Mouse (Mus musculus): ENCODE measurements at regions not wholly inside any gene's neighbourhood (a gene's known extent, or its start where the extent isn't known, plus 50 kb on each side); places are given as distances from the start of the nearest gene placed in this dataset.

DNA sequence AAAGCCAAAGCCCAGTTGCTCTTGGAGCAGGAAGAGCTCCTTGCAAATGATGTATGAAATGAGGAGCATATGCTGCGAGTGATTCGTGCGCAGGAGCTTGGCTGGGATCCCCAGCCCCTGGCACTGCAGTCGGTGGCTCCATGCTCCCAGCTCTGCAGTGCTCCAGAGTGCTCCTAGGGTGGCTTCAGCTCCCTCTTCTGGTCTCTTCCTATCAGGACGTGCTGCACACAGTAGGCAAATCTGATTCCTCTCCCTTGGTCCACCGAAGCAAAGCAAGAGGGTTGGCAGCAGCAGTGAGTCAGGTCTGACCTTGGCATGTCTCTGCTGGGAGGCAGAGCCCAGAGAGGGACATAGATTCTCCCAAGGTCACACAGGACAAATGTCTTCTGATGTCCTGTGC is 130.3 kb upstream of the Zc3h12a start:
- WGBS = 58% methylated on average over 6 of the region's 6 CpGs
- Histone ChIP-seq H3K4me2 (replicated peaks) (no peak overlapping the region), H3K9ac (no peak overlapping the region), H3K4me3 (no peak overlapping the region), H3K36me3 (no peaks in the 10 kb centered on the region), H3K9me3 (no peaks in the 10 kb centered on the region), H3K27me3 (peaks cover 21% of the 10 kb centered on the region), H3K27ac (no peak overlapping the region), H3K4me1 (no peaks in the 10 kb centered on the region)
- no peak for ATAC-seq (ENCODE audit: low FRiP score, low read depth)

DNA sequence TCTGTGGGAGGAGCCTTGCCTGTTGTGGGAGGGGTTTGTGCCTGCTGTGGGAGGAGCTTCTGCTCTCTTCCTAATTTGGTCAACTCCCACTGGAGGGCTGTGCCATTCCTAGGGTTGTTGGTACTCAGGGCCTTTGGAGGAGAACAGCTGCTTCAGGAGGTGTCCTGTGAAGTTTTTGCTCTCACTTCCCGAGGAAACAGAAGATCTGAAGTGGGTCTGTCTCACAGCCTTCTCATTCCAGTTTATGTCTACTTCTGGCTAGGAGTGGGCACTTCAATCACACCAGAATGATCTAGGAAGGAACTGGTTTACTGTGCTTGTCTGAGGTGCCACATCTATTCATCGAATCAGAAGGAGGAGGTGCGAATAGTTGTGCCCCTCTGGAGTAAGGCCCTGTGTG is 125.5 kb upstream of the Zc3h12a start:
- Histone ChIP-seq H3K4me2 (replicated peaks) (no peak overlapping the region), H3K27me3 (peaks cover 11% of the 10 kb centered on the region; the same call in 1 of the 2 replicates), H3K36me3 (no peaks in the 10 kb centered on the region), H3K4me1 (no peaks in the 10 kb centered on the region), H3K9me3 (no peaks in the 10 kb centered on the region), H3K9ac (no peak overlapping the region), H3K4me3 (no peak overlapping the region), H3K27ac (no peak overlapping the region)
- ATAC-seq (ENCODE audit: low FRiP score, low read depth) = no peak
- 76% methylated on average over 3 of the region's 3 CpGs for WGBS

- Histone ChIP-seq H3K4me3 (no peak overlapping the region), H3K36me3 (no peaks in the 10 kb centered on the region), H3K27me3 (peaks cover 11% of the 10 kb centered on the region; the same call in 1 of the 2 replicates), H3K4me1 (no peaks in the 10 kb centered on the region), H3K9ac (no peak overlapping the region), H3K9me3 (no peaks in the 10 kb centered on the region), H3K4me2 (replicated peaks) (no peak overlapping the region), H3K27ac (no peak overlapping the region)
- ATAC-seq (ENCODE audit: low FRiP score, low read depth) = no peak
- 59% methylated on average over 8 of the region's 8 CpGs for WGBS
Observed at GRCm38 (mm10) chr4:125252228-125252627, 124.6 kb upstream of the Zc3h12a start.

- WGBS = 68% methylated on average over 7 of the region's 7 CpGs
- Histone ChIP-seq H3K9me3 (no peaks in the 10 kb centered on the region), H3K9ac (no peak overlapping the region), H3K4me2 (replicated peaks) (no peak overlapping the region), H3K4me3 (no peak overlapping the region), H3K27ac (no peak overlapping the region), H3K27me3 (peaks cover 32% of the 10 kb centered on the region), H3K4me1 (no peaks in the 10 kb centered on the region), H3K36me3 (no peaks in the 10 kb centered on the region)
- ATAC-seq (ENCODE audit: low FRiP score, low read depth) = no peak
Observed at GRCm38 (mm10) chr4:125249061-125249460, 121.4 kb upstream of the Zc3h12a start.

- Histone ChIP-seq H3K4me2 (replicated peaks) (no peak overlapping the region), H3K4me3 (no peak overlapping the region), H3K4me1 (no peaks in the 10 kb centered on the region), H3K9ac (no peak overlapping the region), H3K27me3 (peaks cover 40% of the 10 kb centered on the region), H3K27ac (no peak overlapping the region), H3K36me3 (no peaks in the 10 kb centered on the region), H3K9me3 (no peaks in the 10 kb centered on the region)
- ATAC-seq (ENCODE audit: low FRiP score, low read depth) = no peak
- WGBS = 13% methylated on average over 5 of the region's 5 CpGs
Observed at GRCm38 (mm10) chr4:125246171-125246570, 118.5 kb upstream of the Zc3h12a start.

DNA sequence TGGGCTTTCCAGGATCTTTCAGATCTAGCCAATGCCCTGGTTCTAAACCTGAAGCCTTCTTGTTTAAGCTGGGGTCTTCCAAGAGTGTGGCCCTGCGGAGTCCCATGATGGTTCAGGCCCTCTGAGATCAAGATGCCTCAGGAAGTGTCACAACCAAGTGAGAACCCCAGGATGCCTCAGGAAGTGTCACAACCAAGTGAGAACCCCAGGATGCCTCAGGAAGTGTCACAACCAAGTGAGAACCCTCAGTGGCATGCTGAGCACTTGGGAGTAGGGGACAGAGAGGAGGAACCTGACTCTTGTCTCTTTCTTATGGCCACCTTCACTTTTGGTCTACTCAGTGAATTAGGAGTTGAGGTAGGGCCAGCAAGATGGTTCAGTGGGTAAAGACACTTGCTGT is 114.9 kb upstream of the Zc3h12a start:
- Histone ChIP-seq H3K27me3 (peaks cover 62% of the 10 kb centered on the region), H3K36me3 (no peaks in the 10 kb centered on the region), H3K9me3 (no peaks in the 10 kb centered on the region), H3K4me1 (no peaks in the 10 kb centered on the region), H3K9ac (no peak overlapping the region), H3K4me2 (replicated peaks) (no peak overlapping the region), H3K27ac (no peak overlapping the region), H3K4me3 (no peak overlapping the region)
- 42% methylated on average over 1 of the region's 1 CpGs for WGBS
- ATAC-seq (ENCODE audit: low FRiP score, low read depth) = no peak

DNA sequence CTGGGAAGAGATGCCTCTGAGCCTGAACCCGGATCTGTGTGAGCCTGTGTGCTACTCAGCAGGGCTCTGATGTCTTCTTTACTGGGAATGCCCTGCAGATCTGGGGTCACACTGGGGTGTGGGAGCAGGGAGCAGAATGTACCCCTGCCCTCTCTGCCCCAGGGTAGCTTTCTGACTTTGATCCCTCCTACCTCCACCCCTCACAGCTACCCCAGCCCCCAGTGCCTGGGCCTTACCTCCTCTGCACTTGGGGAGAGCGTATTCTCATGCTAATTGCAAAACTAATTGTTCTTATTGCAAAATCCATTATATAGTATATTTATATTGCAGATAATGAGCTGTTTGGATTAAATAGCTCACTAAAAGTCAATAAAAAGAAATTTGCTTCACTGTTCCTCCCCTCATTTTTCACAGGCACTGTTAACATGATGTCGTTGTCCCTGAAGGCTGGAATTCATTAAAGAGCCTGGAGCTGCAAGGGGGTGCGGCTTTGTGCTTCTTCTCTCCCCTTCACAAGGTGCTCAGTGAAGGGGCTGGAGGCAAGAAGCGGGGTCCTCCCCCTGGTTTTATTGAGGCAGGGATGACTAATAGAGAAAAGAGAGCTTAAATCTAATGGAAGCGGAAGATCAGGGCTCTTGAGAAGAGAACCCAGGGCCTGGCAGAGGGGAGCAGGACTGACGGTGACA is 114.1 kb upstream of the Zc3h12a start:
- Histone ChIP-seq H3K4me1 (no peaks in the 10 kb centered on the region), H3K27me3 (peaks cover 62% of the 10 kb centered on the region), H3K4me2 (replicated peaks) (no peak overlapping the region), H3K9me3 (no peaks in the 10 kb centered on the region), H3K9ac (no peak overlapping the region), H3K27ac (no peak overlapping the region), H3K36me3 (no peaks in the 10 kb centered on the region), H3K4me3 (no peak overlapping the region)
- whole genome bisulfite sequencing = 12% methylated on average over 7 of the region's 7 CpGs
- no peak for ATAC-seq (ENCODE audit: low FRiP score, low read depth)

DNA sequence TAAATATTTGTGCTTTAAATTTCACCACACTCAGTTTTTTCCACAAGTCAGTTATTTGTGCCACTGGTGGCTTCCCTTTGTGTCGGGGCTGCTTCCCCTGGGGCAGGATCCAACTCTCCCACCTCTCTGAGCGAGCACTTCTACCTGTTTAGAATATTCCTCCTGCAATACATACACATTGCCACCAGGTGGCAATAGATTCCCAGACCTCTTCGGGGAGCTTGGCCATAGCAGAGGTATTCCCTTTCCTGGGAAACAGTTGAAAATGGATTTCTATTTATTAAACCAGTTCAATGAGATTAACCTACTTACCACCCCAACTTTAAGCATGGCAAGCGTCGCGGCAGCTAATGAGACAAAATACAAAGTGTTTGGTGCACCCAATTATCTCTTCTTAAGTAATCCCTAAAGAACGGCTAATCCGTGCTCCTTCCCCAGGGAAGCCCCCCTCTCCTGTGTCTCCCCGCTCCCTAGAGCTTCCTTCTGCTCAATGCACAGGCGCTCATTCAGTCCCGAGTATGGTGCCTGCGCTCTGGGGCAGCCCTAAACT is 104.1 kb upstream of the Zc3h12a start:
- H3K4me2 ChIP-seq (replicated peaks) = no peak overlapping the region
- H3K9me3 ChIP-seq = no peaks in the 10 kb centered on the region
- H3K27me3 ChIP-seq = peaks cover 59% of the 10 kb centered on the region
- no peaks in the 10 kb centered on the region for H3K4me1 ChIP-seq
- ATAC-seq (ENCODE audit: low FRiP score, low read depth) = no peak
- no peak overlapping the region for H3K27ac ChIP-seq
- 32% methylated on average over 12 of the region's 12 CpGs for WGBS
- no peaks in the 10 kb centered on the region for H3K36me3 ChIP-seq
- H3K9ac ChIP-seq = no peak overlapping the region
- no peak overlapping the region for H3K4me3 ChIP-seq

DNA sequence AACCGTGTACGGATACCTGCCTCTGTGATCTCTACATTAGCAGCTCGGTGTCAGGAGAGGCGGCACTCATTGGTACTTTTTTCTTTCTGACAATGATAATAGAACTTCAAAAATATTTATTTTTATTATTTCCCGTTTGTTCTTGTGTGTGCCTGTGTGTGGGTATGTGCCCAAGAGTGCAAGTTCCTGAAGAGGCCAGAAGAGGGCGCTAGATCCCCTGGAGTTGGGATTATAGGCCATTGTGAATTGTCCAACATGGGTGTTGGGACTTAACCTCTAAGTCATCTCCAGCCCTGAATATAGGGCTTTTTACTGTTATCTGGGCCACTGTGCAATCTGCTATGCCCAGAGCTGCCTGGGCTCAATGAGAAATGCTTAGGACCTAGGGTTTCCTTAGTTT is 99.6 kb upstream of the Zc3h12a start:
- Histone ChIP-seq H3K27ac (no peak overlapping the region), H3K4me3 (no peak overlapping the region), H3K27me3 (peaks cover 53% of the 10 kb centered on the region), H3K36me3 (no peaks in the 10 kb centered on the region), H3K4me2 (replicated peaks) (no peak overlapping the region), H3K9ac (no peak overlapping the region), H3K4me1 (no peaks in the 10 kb centered on the region), H3K9me3 (no peaks in the 10 kb centered on the region)
- ATAC-seq (ENCODE audit: low FRiP score, low read depth) = no peak
- WGBS = 94% methylated on average over 6 of the region's 6 CpGs

DNA sequence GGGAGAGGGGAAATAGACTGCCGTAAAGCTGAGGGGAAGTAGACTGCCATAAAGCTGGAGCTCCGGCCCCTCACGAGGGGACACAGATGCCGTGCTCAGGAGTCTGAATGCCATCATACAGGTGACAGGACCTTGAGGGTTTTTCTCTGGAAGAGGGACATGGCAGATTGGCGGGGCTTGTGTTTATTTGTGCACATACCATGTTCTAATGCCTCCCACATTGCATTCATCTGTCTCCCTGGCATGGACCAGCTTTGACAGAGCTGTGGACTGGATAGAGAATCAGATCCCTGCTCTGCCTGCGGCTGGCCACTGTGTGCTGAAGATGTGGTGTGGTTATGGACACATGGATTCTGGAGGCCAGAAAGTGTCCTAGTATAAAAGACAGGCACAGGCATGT is 95.3 kb upstream of the Zc3h12a start:
- H3K27ac ChIP-seq = no peak overlapping the region
- H3K4me3 ChIP-seq = no peak overlapping the region
- H3K4me2 ChIP-seq (replicated peaks) = no peak overlapping the region
- no peaks in the 10 kb centered on the region for H3K9me3 ChIP-seq
- H3K36me3 ChIP-seq = no peaks in the 10 kb centered on the region
- ATAC-seq (ENCODE audit: low FRiP score, low read depth) = no peak
- peaks cover 48% of the 10 kb centered on the region for H3K27me3 ChIP-seq
- WGBS = 32% methylated on average over 6 of the region's 6 CpGs
- no peak overlapping the region for H3K9ac ChIP-seq
- H3K4me1 ChIP-seq = no peaks in the 10 kb centered on the region

DNA sequence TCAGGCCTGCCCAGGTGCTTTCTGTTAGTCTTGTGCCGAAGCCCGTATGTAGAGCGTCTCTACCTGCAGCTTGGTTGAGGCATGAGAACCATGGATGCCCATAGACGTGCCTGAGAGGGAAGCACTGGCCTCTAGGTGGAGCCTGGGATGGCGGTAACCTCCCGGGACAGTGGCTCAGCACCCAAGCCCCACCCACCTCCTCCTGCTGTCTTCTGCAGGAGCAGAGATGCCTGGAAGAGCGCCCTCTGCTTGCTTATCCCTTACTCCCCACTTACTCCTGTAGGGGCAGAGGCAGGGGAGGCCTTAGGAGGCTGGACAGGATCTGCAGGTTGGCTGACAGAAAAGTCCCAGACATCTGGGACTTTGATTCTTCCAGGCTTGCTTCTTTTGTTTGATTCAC is 92.7 kb upstream of the Zc3h12a start:
- Histone ChIP-seq H3K4me3 (no peak overlapping the region), H3K9me3 (peaks cover 9% of the 10 kb centered on the region; the same call in 1 of the 2 replicates), H3K4me2 (replicated peaks) (no peak overlapping the region), H3K4me1 (no peaks in the 10 kb centered on the region), H3K27me3 (peaks cover 53% of the 10 kb centered on the region), H3K9ac (no peak overlapping the region), H3K36me3 (no peaks in the 10 kb centered on the region), H3K27ac (no peak overlapping the region)
- ATAC-seq (ENCODE audit: low FRiP score, low read depth) = no peak
- WGBS = 34% methylated on average over 7 of the region's 7 CpGs

- ATAC-seq (ENCODE audit: low FRiP score, low read depth) = no peak
- H3K4me1 ChIP-seq = no peaks in the 10 kb centered on the region
- H3K9me3 ChIP-seq = peaks cover 9% of the 10 kb centered on the region; the same call in 1 of the 2 replicates
- H3K27ac ChIP-seq = no peak overlapping the region
- H3K27me3 ChIP-seq = peaks cover 46% of the 10 kb centered on the region
- no peak overlapping the region for H3K4me3 ChIP-seq
- H3K36me3 ChIP-seq = no peaks in the 10 kb centered on the region
- no peak overlapping the region for H3K4me2 ChIP-seq (replicated peaks)
- no peak overlapping the region for H3K9ac ChIP-seq
- 85% methylated on average over 5 of the region's 5 CpGs for WGBS
Observed at GRCm38 (mm10) chr4:125219209-125219608, 91.6 kb upstream of the Zc3h12a start.

DNA sequence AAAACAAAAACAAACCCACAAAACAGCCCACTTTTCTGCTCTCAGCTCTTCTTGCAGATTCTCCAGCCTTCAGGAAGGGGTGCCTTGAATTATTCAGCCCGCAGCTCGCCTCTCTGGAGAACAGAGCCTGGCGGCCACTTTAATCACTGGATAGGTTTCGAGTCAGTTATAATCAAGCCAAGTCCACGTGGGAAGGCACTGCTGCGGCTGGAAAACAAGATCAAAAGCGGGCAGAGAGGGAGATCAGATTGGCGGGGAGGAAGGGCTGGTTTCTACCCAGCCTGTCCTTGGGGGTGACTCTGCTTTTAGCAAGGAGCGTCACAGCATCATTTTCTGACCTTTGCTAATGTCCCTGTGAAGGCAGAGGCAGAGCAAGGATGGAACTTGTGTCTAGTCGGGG is 86.7 kb upstream of the Zc3h12a start:
- no peaks in the 10 kb centered on the region for H3K36me3 ChIP-seq
- no peak overlapping the region for H3K9ac ChIP-seq
- H3K27ac ChIP-seq = no peak overlapping the region
- ATAC-seq (ENCODE audit: low FRiP score, low read depth) = no peak
- peaks cover 14% of the 10 kb centered on the region for H3K27me3 ChIP-seq
- H3K4me3 ChIP-seq = no peak overlapping the region
- peaks cover 12% of the 10 kb centered on the region for H3K4me1 ChIP-seq
- H3K4me2 ChIP-seq (replicated peaks) = no peak overlapping the region
- 51% methylated on average over 10 of the region's 10 CpGs for WGBS
- peaks cover 9% of the 10 kb centered on the region; the same call in 1 of the 2 replicates for H3K9me3 ChIP-seq

Measured in limb, embryonic 13.5 days (tissue).